Mouse (Mus musculus) erythroblast, embryonic 14.5 days (primary cell): ENCODE results near the gene Fmn2.

ENCODE experiments used
- GATA1 ChIP-seq: IDR thresholded peaks from 2 replicates; pipeline ENCODE4 v1.6.1; 2012; ENCODE audit warnings: low read length, inconsistent platforms, mixed read lengths
- TAL1 ChIP-seq: IDR thresholded peaks from 3 replicates; pipeline ENCODE4 v1.6.1; 2012; ENCODE audit warnings: low read length, inconsistent platforms, mixed read lengths

- TF ChIP-seq GATA1 (no peak), TAL1 (no peak)
Measured at GRCm38 (mm10) chr1:174674586-174674985, 173.0 kb downstream of the Fmn2 start.
